Mouse (Mus musculus) ES-Bruce4 (cell line): ENCODE data around the gene Plbd2.

Source experiments
- CTCF ChIP-seq: IDR thresholded peaks from one replicate; pipeline ENCODE4 v1.8.1; 2011; ENCODE audit warnings: low read depth, low read length
- POLR2A ChIP-seq: IDR thresholded peaks from one replicate; pipeline ENCODE4 v1.8.1; 2011; ENCODE audit warnings: low read length; ENCODE audit not compliant: insufficient read depth

DNA sequence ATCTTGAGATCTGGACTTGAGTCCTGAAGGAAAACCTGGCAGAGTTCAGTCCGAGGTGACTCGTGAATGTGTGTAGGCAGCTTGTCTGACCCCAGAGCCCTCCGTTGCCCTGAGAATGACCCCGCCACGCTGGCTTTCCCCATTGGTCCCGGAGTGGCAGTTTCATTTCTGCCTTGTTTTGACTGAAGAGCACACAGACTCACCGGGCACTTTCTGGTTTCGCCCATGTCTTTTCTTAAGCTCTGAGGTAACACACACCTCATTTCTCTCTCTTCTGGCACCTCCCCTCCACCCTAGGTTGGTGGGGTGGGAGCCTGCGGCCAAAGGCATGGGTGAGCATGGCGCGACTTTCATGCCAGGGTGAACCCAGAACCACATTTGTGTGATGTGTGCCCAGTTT is 22.9 kb upstream of the Plbd2 start:
- TF ChIP-seq POLR2A (no peak), CTCF (no peak)
